Mouse (Mus musculus) heart, embryonic 16.5 days (tissue): Measurements from ENCODE around the gene Sh2b1. TPM values are rescaled to one million over a fixed set of nuclear protein-coding genes. Genes with fewer than 3 reads are reported as not detected.

ENCODE experiments used
- ATAC-seq: fragments of 200-750 bp; cut with Nextera tagmentation; replicated peaks from 2 replicates; pipeline ENCODE4 v1.8.0; 2017; ENCODE audit warnings: moderate number of reproducible peaks; ENCODE audit not compliant: insufficient read depth, low FRiP score; ENCODE audit errors: extremely low read depth
- H3K27ac ChIP-seq: fragments of 300-500 bp; sonication (generic); 2 replicates; pipeline ENCODE4 v1.5.1; 2014; ENCODE audit warnings: mild to moderate bottlenecking, low read length, control low read depth, moderate library complexity
- H3K27me3 ChIP-seq: fragments of 300-500 bp; sonication (generic); 2 replicates; pipeline ENCODE4 v1.6.1; 2014; ENCODE audit warnings: low read length, mixed read lengths; ENCODE audit not compliant: control insufficient read depth, insufficient read depth
- H3K36me3 ChIP-seq: fragments of 300-500 bp; sonication (generic); 2 replicates; pipeline ENCODE4 v1.6.1; 2014; ENCODE audit not compliant: control insufficient read depth, insufficient read depth
- H3K4me1 ChIP-seq: fragments of 300-500 bp; sonication (generic); 2 replicates; pipeline ENCODE4 v1.6.1; 2014; ENCODE audit warnings: low read length, mixed read lengths; ENCODE audit not compliant: control insufficient read depth, insufficient read depth
- H3K4me2 ChIP-seq: fragments of 300-500 bp; sonication (generic); 2 replicates; pipeline ENCODE4 v1.6.1; 2014; ENCODE audit warnings: low read depth, mild to moderate bottlenecking, control low read depth, low read length
- H3K4me3 ChIP-seq: fragments of 300-500 bp; sonication (generic); 2 replicates; pipeline ENCODE4 v1.5.1; 2014; ENCODE audit warnings: mild to moderate bottlenecking, control low read depth, low read length
- H3K9ac ChIP-seq: fragments of 300-500 bp; sonication (generic); 2 replicates; pipeline ENCODE4 v1.6.1; 2014; ENCODE audit warnings: low read length, control low read depth
- H3K9me3 ChIP-seq: fragments of 300-500 bp; sonication (generic); replicated peaks from 2 replicates; pipeline ENCODE4 v1.6.1; 2016; ENCODE audit warnings: low read length; ENCODE audit not compliant: control insufficient read depth
- WGBS: fragments of 180-500 bp; shearing (Covaris S2); extraction: QIAGEN DNeasy Blood & Tissue Kit; methylation state at CpG from one replicate; pipeline ENCODE4 v1.1.7; 2014; 5-methylcytosine and 5-hydroxymethylcytosine counted together
- polyA plus RNA-seq: library from polyadenylated mRNA; unstranded; fragments of >200 nt; fragmentation: Nextera tagmentation; extraction: Ambion mirVana; gene quantifications from 2 replicates; pipeline ENCODE4 v1.2.1, GENCODE M21; 2015

The Sh2b1 gene
- polyA plus RNA-seq, 1 experiment from 2014 or later, result 44.3 TPM

DNA sequence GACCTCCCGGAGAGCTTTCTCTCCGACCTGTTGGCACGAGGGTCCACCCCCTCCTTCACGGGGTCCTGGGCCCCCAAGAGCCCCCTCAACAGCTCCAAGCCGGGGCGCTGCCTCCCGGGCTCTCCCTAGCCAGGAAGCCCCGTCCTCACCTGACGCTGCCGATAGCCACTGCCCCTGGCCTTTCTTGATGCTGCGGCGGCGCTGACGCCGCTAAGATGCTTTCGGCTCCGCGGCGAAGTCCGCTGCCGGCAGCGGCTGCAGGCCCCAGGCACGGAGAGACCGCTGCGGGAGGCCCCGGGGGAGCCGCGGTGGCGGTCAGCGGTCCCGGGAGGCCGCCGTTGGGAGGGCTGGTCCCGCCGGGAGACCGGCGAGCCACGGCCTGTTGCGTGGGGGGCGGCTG, 27.5 kb upstream of the Sh2b1 start:
- under 1% methylated on average over 40 of the region's 40 CpGs for WGBS
- peak overlapping the region; percentile 81 for H3K4me2 ChIP-seq
- peaks cover 10% of the 10 kb centered on the region for H3K4me1 ChIP-seq
- peak overlapping the region; percentile 99 for H3K27ac ChIP-seq
- no peak for ATAC-seq
- no peaks in the 10 kb centered on the region for H3K9me3 ChIP-seq
- H3K9ac ChIP-seq, result peak overlapping the region; percentile 99
- no peaks in the 10 kb centered on the region for H3K27me3 ChIP-seq
- H3K36me3 ChIP-seq, result peaks cover 33% of the 10 kb centered on the region
- peak overlapping the region; percentile 84 for H3K4me3 ChIP-seq

DNA sequence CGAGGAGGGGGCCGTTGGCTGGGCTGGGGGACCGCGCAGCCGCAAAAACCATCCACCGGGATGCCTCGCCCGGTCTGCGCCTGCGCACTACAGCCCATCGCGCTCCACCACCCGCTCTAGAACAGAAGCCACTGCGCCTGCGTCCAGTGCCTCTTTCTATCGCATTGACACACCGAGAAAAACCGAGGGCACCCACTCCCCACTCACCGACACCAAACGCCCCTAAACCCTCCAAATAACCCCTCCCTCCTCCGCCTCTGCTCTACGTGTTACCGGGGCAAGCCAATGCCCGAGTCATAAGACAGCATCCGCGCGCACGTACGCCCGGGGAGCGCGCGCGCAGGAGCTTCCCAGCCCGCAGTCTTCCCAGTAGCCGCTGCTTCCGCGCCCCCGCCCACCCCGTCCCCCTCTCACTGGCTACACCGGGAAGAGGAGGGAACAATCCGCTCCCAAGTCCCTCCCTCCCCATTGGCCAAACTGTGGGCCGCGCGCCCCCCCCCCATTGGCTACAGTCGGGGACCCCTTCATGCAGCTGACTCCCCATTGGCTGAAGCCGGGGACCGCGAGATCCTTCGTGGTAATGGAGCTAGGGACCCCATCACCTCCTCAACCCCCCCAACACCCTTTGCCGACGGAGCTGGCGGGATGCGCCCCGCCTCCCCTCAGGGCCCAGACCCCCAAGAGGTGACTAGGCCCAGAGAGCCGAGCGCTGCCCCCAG, 27.0 kb upstream of the Sh2b1 start:
- H3K4me3 ChIP-seq, result peak overlapping the region; percentile 84
- H3K27me3 ChIP-seq, result no peaks in the 10 kb centered on the region
- WGBS, result under 1% methylated on average over 53 of the region's 57 CpGs
- H3K9ac ChIP-seq, result peak overlapping the region; percentile 99
- peak overlapping the region; percentile 99 for H3K27ac ChIP-seq
- no peaks in the 10 kb centered on the region for H3K9me3 ChIP-seq
- peak; percentile 88 for ATAC-seq
- peaks cover 39% of the 10 kb centered on the region for H3K36me3 ChIP-seq
- peak overlapping the region; percentile 81 for H3K4me2 ChIP-seq
- H3K4me1 ChIP-seq, result peaks cover 10% of the 10 kb centered on the region

DNA sequence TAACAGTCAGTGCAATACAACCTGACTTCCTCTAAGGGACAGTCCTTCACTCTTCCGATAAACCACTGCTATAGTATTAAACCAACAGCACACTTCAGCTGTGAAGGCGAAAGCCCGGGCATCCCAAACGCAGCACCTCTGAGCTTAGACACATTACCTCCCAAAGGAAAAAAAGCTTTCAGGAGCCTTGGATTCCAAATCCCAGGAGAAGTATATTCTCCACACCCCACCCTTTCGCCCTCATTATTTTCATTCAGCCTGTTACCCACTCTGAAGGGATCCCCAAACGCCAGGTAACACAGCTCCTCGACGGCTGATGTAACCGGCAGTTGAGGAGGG, 26.4 kb upstream of the Sh2b1 start:
- no peaks in the 10 kb centered on the region for H3K9me3 ChIP-seq
- H3K4me3 ChIP-seq, result peak overlapping the region; percentile 84
- H3K4me2 ChIP-seq, result peak overlapping the region; percentile 81
- H3K27ac ChIP-seq, result peak overlapping the region; percentile 99
- H3K27me3 ChIP-seq, result no peaks in the 10 kb centered on the region
- peaks cover 44% of the 10 kb centered on the region for H3K36me3 ChIP-seq
- no peak for ATAC-seq
- peak overlapping the region; percentile 99 for H3K9ac ChIP-seq
- H3K4me1 ChIP-seq, result peaks cover 10% of the 10 kb centered on the region
- 4% methylated on average over 9 of the region's 9 CpGs for WGBS

DNA sequence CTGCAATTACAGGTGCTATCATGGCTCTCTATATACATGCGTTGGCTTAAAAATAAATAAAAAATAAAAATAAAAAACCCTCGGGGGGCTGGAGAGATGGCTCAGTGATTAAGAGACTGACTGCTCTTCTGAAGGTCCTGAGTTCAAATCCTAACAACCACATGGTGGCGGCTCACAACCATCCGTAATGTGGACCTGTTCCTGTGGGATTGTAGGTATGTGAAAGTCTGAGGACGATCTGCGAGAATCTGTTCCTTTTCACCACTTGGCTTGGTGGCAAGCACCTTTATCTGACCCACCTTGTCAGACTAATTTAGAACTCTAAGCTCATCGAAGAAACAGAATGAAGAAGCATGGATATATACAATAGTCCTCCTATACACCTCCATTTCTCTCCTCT, 24.2 kb upstream of the Sh2b1 start:
- WGBS, result 93% methylated on average over 7 of the region's 7 CpGs
- Histone ChIP-seq H3K27ac (no peak overlapping the region), H3K4me3 (no peak overlapping the region), H3K4me1 (peaks cover 10% of the 10 kb centered on the region), H3K9ac (no peak overlapping the region), H3K4me2 (no peak overlapping the region), H3K36me3 (peaks cover 66% of the 10 kb centered on the region), H3K9me3 (no peaks in the 10 kb centered on the region), H3K27me3 (no peaks in the 10 kb centered on the region)
- no peak for ATAC-seq

DNA sequence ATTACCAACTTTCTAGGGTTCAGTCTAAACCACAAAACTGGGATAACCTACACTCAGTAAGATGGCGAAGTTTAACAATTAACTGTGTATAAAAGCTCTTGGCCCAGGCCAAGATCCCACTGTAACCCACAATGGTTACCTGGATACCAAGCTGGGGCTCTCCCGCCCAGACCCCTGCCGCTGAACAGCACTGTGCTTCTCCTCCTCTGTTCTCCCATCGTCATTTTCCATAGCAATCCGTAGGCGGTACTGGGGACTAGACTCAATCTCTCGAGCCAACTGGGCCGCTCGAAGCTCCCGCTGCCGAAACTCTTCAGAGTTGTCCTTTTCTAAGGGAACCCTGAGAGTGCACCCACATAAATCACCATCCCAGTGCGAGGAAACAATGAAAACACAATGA, 22.7 kb upstream of the Sh2b1 start:
- H3K27me3 ChIP-seq, result no peaks in the 10 kb centered on the region
- no peak overlapping the region for H3K9ac ChIP-seq
- 94% methylated on average over 12 of the region's 12 CpGs for WGBS
- H3K36me3 ChIP-seq, result peaks cover 79% of the 10 kb centered on the region
- H3K4me2 ChIP-seq, result no peak overlapping the region
- no peak overlapping the region for H3K27ac ChIP-seq
- ATAC-seq, result no peak
- H3K9me3 ChIP-seq, result no peaks in the 10 kb centered on the region
- H3K4me1 ChIP-seq, result peaks cover 4% of the 10 kb centered on the region
- no peak overlapping the region for H3K4me3 ChIP-seq

DNA sequence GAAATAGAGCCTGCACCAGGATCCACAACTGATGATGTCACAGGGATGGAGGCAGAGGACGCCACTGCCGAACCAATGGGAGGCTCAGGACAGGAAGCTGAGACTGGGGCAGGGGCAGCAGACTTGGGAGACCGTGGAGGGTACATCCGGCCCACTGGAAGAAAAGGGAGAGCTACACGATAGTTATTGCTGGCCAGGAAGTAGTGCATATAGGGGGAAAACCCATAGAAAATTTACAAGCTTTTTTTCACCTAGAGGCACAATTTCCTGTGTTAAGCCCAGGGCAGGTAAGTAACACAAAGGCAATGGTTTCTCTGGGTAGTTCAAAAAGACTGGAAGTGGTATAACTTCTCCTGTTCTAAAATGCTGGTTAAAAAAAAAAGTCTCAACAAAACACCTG, 21.3 kb upstream of the Sh2b1 start:
- Histone ChIP-seq H3K4me2 (no peak overlapping the region), H3K9ac (no peak overlapping the region), H3K9me3 (no peaks in the 10 kb centered on the region), H3K4me3 (no peak overlapping the region), H3K27me3 (no peaks in the 10 kb centered on the region), H3K27ac (no peak overlapping the region), H3K4me1 (peaks cover 4% of the 10 kb centered on the region), H3K36me3 (peaks cover 93% of the 10 kb centered on the region)
- WGBS, result 95% methylated on average over 5 of the region's 5 CpGs
- no peak for ATAC-seq

DNA sequence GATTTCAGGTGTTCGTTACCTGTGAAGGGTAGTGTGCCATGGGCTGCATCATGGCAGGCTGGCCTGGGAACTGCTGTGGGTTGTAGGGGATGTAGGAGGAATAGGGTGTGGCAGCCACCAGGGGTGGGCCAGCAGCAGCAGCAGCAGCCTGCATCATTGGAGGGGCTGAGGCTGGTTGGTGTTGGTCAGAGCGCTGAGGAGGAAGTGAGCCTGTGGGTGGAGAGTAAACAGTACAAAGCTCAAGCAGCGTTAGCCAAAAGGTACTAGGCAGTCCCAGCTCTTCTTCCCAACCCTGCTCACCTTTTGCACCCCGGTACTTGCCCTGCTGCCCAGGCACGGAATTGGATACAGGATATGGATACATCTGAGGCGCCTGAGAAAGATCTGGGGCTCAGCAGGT, 18.9 kb upstream of the Sh2b1 start:
- Histone ChIP-seq H3K4me2 (no peak overlapping the region), H3K4me3 (no peak overlapping the region), H3K27me3 (no peaks in the 10 kb centered on the region), H3K9me3 (no peaks in the 10 kb centered on the region), H3K27ac (no peak overlapping the region), H3K4me1 (no peaks in the 10 kb centered on the region), H3K36me3 (peaks cover 85% of the 10 kb centered on the region), H3K9ac (no peak overlapping the region)
- no peak for ATAC-seq
- WGBS, result 85% methylated on average over 6 of the region's 6 CpGs

DNA sequence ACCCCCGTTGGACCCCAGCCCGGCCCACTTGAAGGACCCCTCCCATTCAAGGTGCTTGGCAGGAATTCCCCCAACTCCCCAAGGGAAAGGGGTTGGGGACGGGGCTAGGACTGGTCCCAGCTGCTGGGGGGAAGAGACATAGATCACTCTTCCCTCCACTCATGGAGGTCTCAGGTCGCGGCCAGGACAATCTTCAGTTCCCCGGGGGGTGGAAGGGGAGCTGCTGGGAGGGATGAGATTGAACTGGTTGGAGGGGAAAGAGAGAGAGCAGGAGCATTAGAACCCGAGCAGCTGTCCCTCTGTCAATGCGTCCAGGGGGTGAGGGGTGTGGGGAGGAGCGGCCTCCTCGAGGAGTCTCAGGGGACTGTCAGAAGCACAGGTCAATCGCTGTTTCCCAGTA, 16.7 kb upstream of the Sh2b1 start:
- Histone ChIP-seq H3K9me3 (no peaks in the 10 kb centered on the region), H3K27ac (no peak overlapping the region), H3K4me1 (peaks cover 9% of the 10 kb centered on the region; the same call in 1 of the 2 replicates), H3K4me3 (no peak overlapping the region), H3K27me3 (no peaks in the 10 kb centered on the region), H3K36me3 (peaks cover 68% of the 10 kb centered on the region), H3K9ac (no peak overlapping the region), H3K4me2 (no peak overlapping the region)
- no peak for ATAC-seq
- WGBS, result 45% methylated on average over 11 of the region's 11 CpGs

DNA sequence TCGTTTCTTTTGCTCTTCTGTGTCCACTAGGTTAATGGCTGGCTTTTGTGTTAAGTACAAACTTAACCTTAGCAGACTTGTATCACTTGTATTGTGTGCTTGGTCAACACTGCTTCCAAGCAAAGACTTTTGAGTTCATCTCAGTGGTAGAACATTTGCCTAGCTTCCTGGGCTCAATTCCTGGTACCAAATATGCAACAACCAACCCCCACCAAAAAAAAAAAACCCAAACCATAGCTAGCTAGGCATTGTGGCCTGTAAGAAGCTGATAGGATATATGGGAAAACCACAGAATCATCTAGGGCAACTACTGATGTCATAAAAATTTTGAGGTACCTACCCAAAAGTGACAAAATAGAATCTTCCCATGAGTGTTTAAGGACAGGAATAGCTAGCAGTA, 15.8 kb upstream of the Sh2b1 start:
- no peak for ATAC-seq
- peaks cover 58% of the 10 kb centered on the region for H3K36me3 ChIP-seq

More for the DNA sequence above, 15.8 kb upstream of the Sh2b1 start:
- no peak overlapping the region for H3K9ac ChIP-seq
- H3K4me1 ChIP-seq, result peaks cover 11% of the 10 kb centered on the region; the same call in 1 of the 2 replicates
- no peaks in the 10 kb centered on the region for H3K9me3 ChIP-seq
- WGBS, result 72% methylated on average over 1 of the region's 1 CpGs
- H3K4me3 ChIP-seq, result no peak overlapping the region
- no peak overlapping the region for H3K27ac ChIP-seq
- H3K4me2 ChIP-seq, result no peak overlapping the region
- H3K27me3 ChIP-seq, result no peaks in the 10 kb centered on the region
